Mouse (Mus musculus): Measurements from ENCODE around the gene Galk1. TPM values are rescaled to one million over a fixed set of nuclear protein-coding genes. Genes with fewer than 3 reads are reported as not detected.

Gene Galk1
- polyA plus RNA-seq, 1 experiment from 2014 or later: 58.9 TPM

Other genes starting within 250 kb of the Galk1 start
- 27.6 and 29.8 TPM in 2 replicates for gene Tmem94, start 247.3 kb downstream of the Galk1 start, polyA plus RNA-seq (2015; fragmentation: Nextera tagmentation; extraction: Ambion mirVana)
- gene Caskin2, start 199.1 kb downstream of the Galk1 start, polyA plus RNA-seq (2015; fragmentation: Nextera tagmentation; extraction: Ambion mirVana): 7.8 and 7.9 TPM in 2 replicates
- gene Tsen54, start 198.0 kb downstream of the Galk1 start, polyA plus RNA-seq (2015; fragmentation: Nextera tagmentation; extraction: Ambion mirVana): 24.2 and 25.9 TPM in 2 replicates
- gene Llgl2, start 188.7 kb downstream of the Galk1 start, polyA plus RNA-seq (2015; fragmentation: Nextera tagmentation; extraction: Ambion mirVana): 1.0 and 1.1 TPM in 2 replicates
- 0.17 TPM in 1 of 2 replicates, not detected in the other for gene Myo15b, start 154.3 kb downstream of the Galk1 start, polyA plus RNA-seq (2015; fragmentation: Nextera tagmentation; extraction: Ambion mirVana)
- 1.2 and 2.5 TPM in 2 replicates for gene Smim5, start 112.8 kb downstream of the Galk1 start, polyA plus RNA-seq (2015; fragmentation: Nextera tagmentation; extraction: Ambion mirVana)
- gene Smim6, start 100.7 kb downstream of the Galk1 start, polyA plus RNA-seq (2015; fragmentation: Nextera tagmentation; extraction: Ambion mirVana): 0.94 and 1.1 TPM in 2 replicates
- 53.3 and 53.6 TPM in 2 replicates for gene Sap30bp, start 79.4 kb downstream of the Galk1 start, polyA plus RNA-seq (2015; fragmentation: Nextera tagmentation; extraction: Ambion mirVana)
- 24.6 and 29.2 TPM in 2 replicates for gene Recql5, start 79.2 kb downstream of the Galk1 start, polyA plus RNA-seq (2015; fragmentation: Nextera tagmentation; extraction: Ambion mirVana)
- gene Itgb4, start 38.0 kb downstream of the Galk1 start, polyA plus RNA-seq (2015; fragmentation: Nextera tagmentation; extraction: Ambion mirVana): 0.52 and 0.69 TPM in 2 replicates
- 2,534 and 2,591 TPM in 2 replicates for gene H3f3b, start 15.2 kb upstream of the Galk1 start, polyA plus RNA-seq (2015; fragmentation: Nextera tagmentation; extraction: Ambion mirVana)
- 40.4 and 40.8 TPM in 2 replicates for gene Unk, start 17.6 kb upstream of the Galk1 start, polyA plus RNA-seq (2015; fragmentation: Nextera tagmentation; extraction: Ambion mirVana)
- 0.70 and 0.80 TPM in 2 replicates for gene Unc13d, start 65.2 kb upstream of the Galk1 start, polyA plus RNA-seq (2015; fragmentation: Nextera tagmentation; extraction: Ambion mirVana)
- 138 and 144 TPM in 2 replicates for gene Wbp2, start 74.3 kb upstream of the Galk1 start, polyA plus RNA-seq (2015; fragmentation: Nextera tagmentation; extraction: Ambion mirVana)
- gene Trim47, start 114.5 kb upstream of the Galk1 start, polyA plus RNA-seq (2015; fragmentation: Nextera tagmentation; extraction: Ambion mirVana): 7.0 and 7.7 TPM in 2 replicates
- 1.6 and 1.9 TPM in 2 replicates for gene Trim65, start 118.4 kb upstream of the Galk1 start, polyA plus RNA-seq (2015; fragmentation: Nextera tagmentation; extraction: Ambion mirVana)
- 77.7 and 78.5 TPM in 2 replicates for gene Mrpl38, start 126.1 kb upstream of the Galk1 start, polyA plus RNA-seq (2015; fragmentation: Nextera tagmentation; extraction: Ambion mirVana)
- 71.4 and 73.5 TPM in 2 replicates for gene Fbf1, start 155.4 kb upstream of the Galk1 start, polyA plus RNA-seq (2015; fragmentation: Nextera tagmentation; extraction: Ambion mirVana)
- 81.5 and 91.7 TPM in 2 replicates for gene Ten1, start 186.1 kb upstream of the Galk1 start, polyA plus RNA-seq (2015; fragmentation: Nextera tagmentation; extraction: Ambion mirVana)
- 51.3 and 54.5 TPM in 2 replicates for gene Acox1, start 186.3 kb upstream of the Galk1 start, polyA plus RNA-seq (2015; fragmentation: Nextera tagmentation; extraction: Ambion mirVana)
- 0.19 and 0.33 TPM in 2 replicates for gene Evpl, start 225.4 kb upstream of the Galk1 start, polyA plus RNA-seq (2015; fragmentation: Nextera tagmentation; extraction: Ambion mirVana)